Mouse (Mus musculus) heart, embryonic 13.5 days (tissue): ENCODE data around the gene Fam69a. TPM values are rescaled to one million over a fixed set of nuclear protein-coding genes. Genes with fewer than 3 reads are reported as not detected.
"Not testable (repeated sequence)": the region's sequence is repeated elsewhere in the genome, so short reads cannot be mapped to it uniquely, and the experiment has no call there.

Experiments used
- ATAC-seq: fragments of 200-750 bp; cut with Nextera tagmentation; 2 replicates; pipeline ENCODE4 v1.8.0; 2017; ENCODE audit warnings: moderate TSS enrichment; ENCODE audit not compliant: insufficient number of reproducible peaks, low FRiP score, low TSS enrichment; ENCODE audit errors: extremely low read depth
- H3K27ac ChIP-seq: fragments of 300-500 bp; sonication (generic); replicated peaks from 2 replicates; pipeline ENCODE4 v1.5.1; 2015; ENCODE audit warnings: moderate library complexity, mild to moderate bottlenecking, inconsistent platforms
- H3K27me3 ChIP-seq: fragments of 300-500 bp; sonication (generic); replicated peaks from 2 replicates; pipeline ENCODE4 v1.6.1; 2015; ENCODE audit warnings: mild to moderate bottlenecking, inconsistent platforms
- H3K36me3 ChIP-seq: fragments of 300-500 bp; sonication (generic); 2 replicates; pipeline ENCODE4 v1.6.1; 2015; ENCODE audit warnings: mild to moderate bottlenecking, inconsistent platforms
- H3K4me1 ChIP-seq: fragments of 300-500 bp; sonication (generic); 2 replicates; pipeline ENCODE4 v1.6.1; 2015; ENCODE audit warnings: inconsistent platforms
- H3K4me2 ChIP-seq: fragments of 300-500 bp; sonication (generic); 2 replicates; pipeline ENCODE4 v1.6.1; 2015; ENCODE audit warnings: inconsistent platforms, mild to moderate bottlenecking, moderate library complexity
- H3K4me3 ChIP-seq: fragments of 300-500 bp; sonication (generic); 2 replicates; pipeline ENCODE4 v1.5.1; 2015; ENCODE audit warnings: moderate library complexity, mild to moderate bottlenecking, inconsistent platforms
- H3K9ac ChIP-seq: fragments of 300-500 bp; sonication (generic); 2 replicates; pipeline ENCODE4 v1.6.1; 2015; ENCODE audit warnings: inconsistent platforms, mild to moderate bottlenecking, moderate library complexity
- H3K9me3 ChIP-seq: fragments of 300-500 bp; sonication (generic); 2 replicates; pipeline ENCODE4 v1.6.1; 2016; ENCODE audit warnings: inconsistent platforms
- WGBS: fragments of 180-500 bp; shearing (Covaris S2); methylation state at CpG from one replicate; pipeline ENCODE4 v1.1.7; 2015; ENCODE audit warnings: mixed read lengths; 5-methylcytosine and 5-hydroxymethylcytosine counted together
- polyA plus RNA-seq: library from polyadenylated mRNA; unstranded; fragments of >200 nt; fragmentation: Nextera tagmentation; extraction: Ambion mirVana; gene quantifications from 2 replicates; pipeline ENCODE4 v1.2.1, GENCODE M21; 2015

Fam69a gene
- polyA plus RNA-seq, 1 experiment from 2014 or later, result 17.9 TPM

DNA sequence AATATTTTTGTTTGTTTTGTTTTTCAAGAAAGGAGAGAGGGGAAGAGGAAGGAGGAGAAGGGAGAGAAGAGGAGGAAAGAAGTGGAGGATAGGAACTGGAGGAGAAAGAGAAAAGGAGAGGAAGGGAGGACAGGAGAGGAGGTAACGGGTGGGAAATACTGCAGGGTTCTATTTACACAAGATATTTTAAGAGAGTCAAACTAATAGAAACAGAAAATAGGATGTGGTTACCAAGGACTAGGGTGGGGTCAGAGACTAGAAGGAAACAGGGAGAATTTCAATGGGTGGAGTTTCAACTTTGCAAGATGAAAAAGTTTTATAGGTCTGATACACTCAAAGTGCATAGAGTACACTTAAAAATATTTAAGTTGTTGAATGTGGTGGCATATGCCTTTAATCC, 7.0 kb downstream of the Fam69a start:
- no peak overlapping the region for H3K9ac ChIP-seq
- H3K4me2 ChIP-seq, result no peak overlapping the region
- H3K36me3 ChIP-seq, result no peaks in the 10 kb centered on the region
- no peak for ATAC-seq
- H3K4me3 ChIP-seq, result no peak overlapping the region
- WGBS, result 82% methylated on average over 1 of the region's 1 CpGs
- H3K4me1 ChIP-seq, result peaks cover 17% of the 10 kb centered on the region; the same call in 1 of the 2 replicates
- no peaks in the 10 kb centered on the region for H3K9me3 ChIP-seq
- H3K27ac ChIP-seq, result no peak overlapping the region
- no peaks in the 10 kb centered on the region for H3K27me3 ChIP-seq

DNA sequence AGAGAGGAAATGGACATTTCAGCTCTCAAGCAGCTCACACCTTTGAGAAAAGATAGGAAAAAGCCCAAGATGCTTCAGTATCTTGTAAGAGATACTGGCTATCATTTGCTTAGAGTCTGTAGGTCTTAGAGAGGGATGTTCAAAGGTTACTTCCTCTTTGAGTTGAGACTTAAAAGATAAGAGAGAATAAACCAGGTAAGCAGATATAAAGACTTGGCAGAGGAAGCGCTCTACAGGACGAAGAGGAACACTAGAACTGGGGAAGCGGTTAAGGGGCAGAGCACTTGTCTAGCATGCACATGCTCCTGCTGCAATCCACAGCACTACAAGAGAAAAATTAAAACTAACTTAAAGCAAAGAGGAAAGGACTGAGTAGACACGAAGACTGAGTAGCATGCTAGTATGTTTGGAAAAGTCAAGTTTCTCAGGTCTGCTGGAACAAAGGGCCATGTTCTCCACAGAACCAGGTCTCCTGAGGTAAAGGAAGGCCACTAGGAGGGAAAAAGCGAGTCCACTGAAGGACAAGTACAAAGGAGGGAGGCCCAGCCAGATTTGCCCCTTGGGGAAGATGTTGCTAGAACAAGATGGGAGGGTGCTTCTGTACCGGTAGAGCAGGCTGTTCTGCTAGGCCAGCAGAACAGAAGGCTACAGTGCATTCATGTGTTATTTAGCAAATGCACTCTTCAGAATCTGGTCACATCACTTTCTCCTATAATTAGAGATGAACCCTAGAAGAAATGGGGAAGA, 8.4 kb downstream of the Fam69a start:
- H3K9me3 ChIP-seq, result no peaks in the 10 kb centered on the region
- peaks cover 18% of the 10 kb centered on the region for H3K4me1 ChIP-seq
- no peak for ATAC-seq
- 73% methylated on average over 6 of the region's 6 CpGs for WGBS
- H3K27me3 ChIP-seq, result no peaks in the 10 kb centered on the region
- H3K27ac ChIP-seq, result no peak overlapping the region
- H3K4me3 ChIP-seq, result no peak overlapping the region
- no peaks in the 10 kb centered on the region for H3K36me3 ChIP-seq
- H3K4me2 ChIP-seq, result no peak overlapping the region
- no peak overlapping the region for H3K9ac ChIP-seq

DNA sequence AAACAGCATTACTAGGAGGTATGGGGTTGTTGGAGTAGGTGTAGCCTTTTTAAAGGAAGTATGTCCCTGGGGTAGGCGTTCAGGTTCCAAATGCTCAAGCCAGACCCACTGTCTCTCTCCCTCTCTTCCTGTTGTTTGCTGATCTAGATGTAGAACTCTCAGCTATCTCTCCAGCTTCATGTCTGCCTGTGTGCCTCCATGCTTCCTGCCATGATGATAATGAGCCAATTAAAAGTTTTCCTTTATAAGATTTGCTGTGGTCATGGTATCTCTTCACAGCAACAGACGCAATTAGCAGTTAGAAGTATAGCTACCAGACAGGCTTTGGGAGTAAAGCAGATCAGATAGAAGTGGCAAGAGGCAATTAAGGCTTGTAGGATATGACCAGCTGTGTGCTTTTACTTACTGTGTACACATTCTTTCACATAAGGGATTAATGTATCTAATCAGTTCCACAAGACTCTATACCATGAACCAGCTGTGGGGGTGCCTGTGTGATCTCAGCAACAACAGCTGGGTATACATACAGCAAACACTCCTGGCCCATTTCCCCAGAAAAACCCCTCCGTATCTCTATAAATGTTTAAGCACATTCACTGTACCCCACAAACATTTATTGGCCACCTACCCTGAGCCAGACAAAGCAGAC, 9.1 kb downstream of the Fam69a start:
- H3K27ac ChIP-seq, result no peak overlapping the region
- no peaks in the 10 kb centered on the region for H3K36me3 ChIP-seq
- H3K9ac ChIP-seq, result no peak overlapping the region
- H3K4me2 ChIP-seq, result no peak overlapping the region
- no peaks in the 10 kb centered on the region for H3K27me3 ChIP-seq
- no peak for ATAC-seq
- 63% methylated on average over 3 of the region's 3 CpGs for WGBS
- no peak overlapping the region for H3K4me3 ChIP-seq
- peaks cover 25% of the 10 kb centered on the region for H3K4me1 ChIP-seq
- no peaks in the 10 kb centered on the region for H3K9me3 ChIP-seq

DNA sequence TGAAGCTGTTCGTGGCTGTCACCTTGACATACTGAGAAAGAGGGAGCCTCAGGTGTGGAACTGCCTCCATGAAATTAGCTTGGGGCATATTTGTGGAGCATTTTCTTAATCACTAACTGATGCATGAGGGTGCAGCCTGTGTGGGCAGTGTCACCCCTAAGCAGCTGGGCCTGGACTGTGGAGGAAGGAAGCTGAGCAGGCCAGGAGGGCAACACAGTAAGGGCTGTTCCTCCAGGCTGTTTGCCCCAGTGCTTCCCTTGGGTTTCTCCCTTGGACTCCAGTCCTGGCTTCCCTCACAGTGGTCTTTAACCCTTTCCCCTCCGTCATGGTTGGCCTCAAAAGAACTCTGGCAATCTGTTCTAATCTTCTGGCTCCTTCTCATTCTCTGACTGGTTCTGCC, 13.6 kb downstream of the Fam69a start:
- ATAC-seq, result no peak

DNA sequence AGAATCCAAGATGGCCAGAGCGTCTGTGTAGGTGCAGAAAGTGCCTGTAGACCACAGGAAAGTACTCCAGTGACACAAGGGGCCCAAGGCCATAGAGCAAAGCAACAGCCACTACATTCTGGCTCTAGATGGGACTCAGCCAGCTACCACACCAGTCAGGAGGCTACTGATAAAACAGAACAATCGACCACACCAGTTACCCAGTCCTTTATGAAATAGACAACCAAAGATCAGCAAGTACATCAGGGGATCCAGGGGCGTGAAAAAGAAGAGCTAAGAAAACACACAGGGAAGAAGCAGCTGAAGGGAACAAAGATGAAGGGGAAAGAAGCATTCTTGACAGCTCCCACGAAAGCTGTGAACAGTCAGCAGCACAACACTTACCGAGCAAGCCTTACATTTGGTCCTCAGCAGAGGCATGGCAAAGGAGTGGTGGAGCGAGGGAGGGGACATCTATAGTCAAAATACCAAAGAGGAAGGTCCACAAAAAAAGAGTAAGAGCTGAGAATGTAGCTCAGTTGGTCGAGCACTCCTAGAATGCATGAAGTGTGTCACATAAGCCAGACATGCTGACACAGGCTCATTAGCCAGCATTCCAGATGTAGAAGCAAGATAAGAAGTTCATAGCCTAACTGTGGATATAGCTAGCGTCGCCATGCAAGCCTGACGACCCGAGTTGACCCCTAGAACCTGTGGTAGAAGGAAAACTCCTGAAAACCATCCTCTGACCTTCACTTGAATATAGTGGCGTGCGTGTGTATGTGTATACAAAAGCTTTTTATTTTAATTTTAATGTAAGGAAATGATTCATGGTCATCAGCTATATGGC, 14.2 kb downstream of the Fam69a start:
- Histone ChIP-seq H3K9me3 (no peaks in the 10 kb centered on the region), H3K4me3 (no peak overlapping the region), H3K27me3 (no peaks in the 10 kb centered on the region), H3K9ac (no peak overlapping the region), H3K4me1 (peaks cover 21% of the 10 kb centered on the region), H3K27ac (no peak overlapping the region), H3K4me2 (no peak overlapping the region), H3K36me3 (no peaks in the 10 kb centered on the region)
- WGBS, result 44% methylated on average over 13 of the region's 13 CpGs
- no peak for ATAC-seq

More for the DNA sequence above, 13.6 kb downstream of the Fam69a start:
- Histone ChIP-seq H3K27ac (no peak overlapping the region), H3K4me2 (no peak overlapping the region), H3K36me3 (no peaks in the 10 kb centered on the region), H3K4me1 (peaks cover 27% of the 10 kb centered on the region), H3K9ac (no peak overlapping the region), H3K27me3 (no peaks in the 10 kb centered on the region), H3K4me3 (no peak overlapping the region), H3K9me3 (no peaks in the 10 kb centered on the region)
- 56% methylated on average over 2 of the region's 2 CpGs for WGBS

DNA sequence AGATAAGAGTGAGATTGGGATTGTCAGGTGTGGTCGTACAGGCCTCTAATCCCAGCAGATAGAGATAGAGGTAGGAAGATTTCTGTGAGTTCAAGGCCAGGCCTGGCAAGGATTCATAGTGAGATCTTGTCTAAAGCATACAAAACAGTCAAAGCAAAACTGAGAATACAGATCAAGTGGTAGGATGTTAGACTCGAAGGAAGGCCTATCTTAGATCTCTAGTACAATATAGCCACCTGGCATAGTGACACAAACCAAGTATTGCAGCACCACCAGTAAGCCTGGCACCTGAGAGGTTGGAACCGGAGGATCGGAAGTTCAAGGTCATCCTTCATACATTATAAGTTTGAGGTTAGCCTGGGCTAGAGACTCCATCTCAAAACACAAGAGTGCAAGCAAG, 15.8 kb downstream of the Fam69a start:
- H3K9me3 ChIP-seq, result no peaks in the 10 kb centered on the region
- no peak overlapping the region for H3K9ac ChIP-seq
- ATAC-seq, result no peak
- no peaks in the 10 kb centered on the region for H3K36me3 ChIP-seq
- H3K4me2 ChIP-seq, result no peak overlapping the region
- no peak overlapping the region for H3K27ac ChIP-seq
- 78% methylated on average over 4 of the region's 4 CpGs for WGBS
- no peaks in the 10 kb centered on the region for H3K27me3 ChIP-seq
- peaks cover 26% of the 10 kb centered on the region for H3K4me1 ChIP-seq
- H3K4me3 ChIP-seq, result no peak overlapping the region

DNA sequence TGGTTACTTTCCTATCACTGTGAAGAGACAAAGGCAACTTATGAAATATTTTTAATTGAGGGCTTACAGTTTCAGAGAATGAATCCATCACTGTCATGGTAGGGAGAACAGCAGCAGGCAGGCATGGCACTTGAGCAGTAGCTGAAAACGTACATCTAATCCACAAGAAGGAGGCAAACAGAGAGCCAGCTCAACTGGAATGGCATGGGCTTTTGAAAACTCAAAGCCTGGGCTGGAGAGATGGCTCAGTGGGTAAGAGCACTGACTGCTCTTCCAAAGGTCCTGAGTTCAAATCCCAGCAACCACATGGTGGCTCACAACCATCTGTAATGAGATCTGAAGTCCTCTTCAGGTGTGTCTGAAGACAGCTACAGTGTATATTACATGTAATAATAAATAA, 17.1 kb downstream of the Fam69a start:
- not testable (repeated sequence) for H3K9ac ChIP-seq, H3K4me3 ChIP-seq, H3K36me3 ChIP-seq, H3K4me2 ChIP-seq, H3K27me3 ChIP-seq, ATAC-seq, H3K27ac ChIP-seq, H3K9me3 ChIP-seq
- H3K4me1 ChIP-seq, result peaks cover 35% of the 10 kb centered on the region
- WGBS, result 81% methylated on average over 1 of the region's 1 CpGs

DNA sequence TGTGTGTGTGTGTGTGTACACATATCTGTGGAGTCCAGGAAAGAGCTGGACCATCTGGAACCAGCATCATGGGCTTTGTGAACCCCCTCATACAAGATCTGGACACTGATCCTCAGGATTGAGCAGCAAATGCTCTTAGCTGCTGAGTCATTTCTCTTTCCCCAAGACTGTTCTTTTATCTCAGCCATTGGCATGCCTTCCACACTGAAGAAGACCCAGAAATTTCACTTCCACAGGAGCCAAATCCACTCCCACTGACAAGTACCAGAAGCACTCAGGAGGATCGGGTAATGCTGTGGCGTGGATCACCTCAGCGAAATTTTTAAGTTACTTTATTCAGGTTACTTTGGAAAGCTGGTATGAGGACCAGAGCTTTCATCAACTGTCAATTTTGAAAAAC, 18.8 kb downstream of the Fam69a start:
- H3K4me3 ChIP-seq, result no peak overlapping the region
- no peaks in the 10 kb centered on the region for H3K9me3 ChIP-seq
- ATAC-seq, result no peak
- peaks cover 30% of the 10 kb centered on the region for H3K4me1 ChIP-seq
- no peak overlapping the region for H3K27ac ChIP-seq
- no peak overlapping the region for H3K9ac ChIP-seq
- no peaks in the 10 kb centered on the region for H3K36me3 ChIP-seq
- 86% methylated on average over 3 of the region's 3 CpGs for WGBS
- no peaks in the 10 kb centered on the region for H3K27me3 ChIP-seq
- no peak overlapping the region for H3K4me2 ChIP-seq

DNA sequence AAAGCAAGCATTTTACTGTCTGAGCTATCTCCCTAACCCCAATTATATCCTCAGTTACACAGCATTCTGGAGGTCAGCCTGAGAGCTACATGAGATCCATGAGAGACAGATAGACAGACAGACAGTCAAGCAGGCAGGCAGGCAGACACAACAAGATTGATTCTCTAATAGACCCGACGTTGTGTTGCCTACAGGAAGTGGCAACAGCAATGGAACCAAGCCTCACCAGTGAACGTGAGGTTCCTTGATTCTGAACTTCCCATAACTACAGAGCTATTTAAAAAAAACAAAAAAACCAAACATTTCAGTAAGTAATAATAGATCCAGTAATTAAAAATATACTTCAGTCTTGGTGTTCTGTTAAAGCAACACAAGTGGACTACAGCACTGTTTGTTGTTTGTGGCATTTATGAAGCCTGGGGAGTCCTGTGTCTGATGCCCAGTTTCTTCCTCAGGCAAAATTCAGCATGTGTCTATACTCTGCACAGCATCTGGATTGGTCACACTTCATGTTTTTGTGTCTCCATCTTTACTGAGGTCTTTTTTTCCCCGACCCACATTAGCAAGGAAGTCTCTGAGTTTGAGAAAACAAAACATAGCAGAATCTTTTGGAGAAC, 19.9 kb downstream of the Fam69a start:
- no peaks in the 10 kb centered on the region for H3K9me3 ChIP-seq
- H3K4me2 ChIP-seq, result no peak overlapping the region
- H3K27ac ChIP-seq, result no peak overlapping the region
- no peaks in the 10 kb centered on the region for H3K27me3 ChIP-seq
- H3K4me3 ChIP-seq, result no peak overlapping the region
- 57% methylated on average over 4 of the region's 4 CpGs for WGBS
- no peak for ATAC-seq
- no peak overlapping the region for H3K9ac ChIP-seq
- H3K36me3 ChIP-seq, result no peaks in the 10 kb centered on the region
- H3K4me1 ChIP-seq, result peaks cover 27% of the 10 kb centered on the region

DNA sequence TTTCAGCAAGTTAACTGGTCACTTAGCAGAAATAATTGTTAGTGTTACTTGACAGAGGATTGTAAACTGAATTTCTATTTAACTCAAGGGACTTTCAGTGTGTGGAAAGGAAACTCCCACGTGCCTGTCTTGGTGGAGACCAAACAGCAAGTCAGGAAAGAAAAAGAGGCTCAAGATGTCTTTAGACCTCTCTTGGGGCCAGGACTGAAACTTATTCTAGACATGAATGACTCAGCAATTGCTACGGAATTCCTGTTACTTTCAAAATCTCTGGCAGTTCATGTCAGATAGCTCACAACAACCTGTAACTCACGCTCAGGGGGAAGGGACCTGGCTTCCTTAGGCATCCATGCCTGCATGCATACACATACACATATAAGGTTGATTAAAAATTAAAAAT, 20.7 kb downstream of the Fam69a start:
- Histone ChIP-seq H3K4me3 (no peak overlapping the region), H3K4me2 (no peak overlapping the region), H3K4me1 (peaks cover 33% of the 10 kb centered on the region), H3K27me3 (no peaks in the 10 kb centered on the region), H3K9ac (no peak overlapping the region), H3K9me3 (no peaks in the 10 kb centered on the region), H3K27ac (no peak overlapping the region), H3K36me3 (no peaks in the 10 kb centered on the region)
- no peak for ATAC-seq
- 27% methylated on average over 3 of the region's 3 CpGs for WGBS

DNA sequence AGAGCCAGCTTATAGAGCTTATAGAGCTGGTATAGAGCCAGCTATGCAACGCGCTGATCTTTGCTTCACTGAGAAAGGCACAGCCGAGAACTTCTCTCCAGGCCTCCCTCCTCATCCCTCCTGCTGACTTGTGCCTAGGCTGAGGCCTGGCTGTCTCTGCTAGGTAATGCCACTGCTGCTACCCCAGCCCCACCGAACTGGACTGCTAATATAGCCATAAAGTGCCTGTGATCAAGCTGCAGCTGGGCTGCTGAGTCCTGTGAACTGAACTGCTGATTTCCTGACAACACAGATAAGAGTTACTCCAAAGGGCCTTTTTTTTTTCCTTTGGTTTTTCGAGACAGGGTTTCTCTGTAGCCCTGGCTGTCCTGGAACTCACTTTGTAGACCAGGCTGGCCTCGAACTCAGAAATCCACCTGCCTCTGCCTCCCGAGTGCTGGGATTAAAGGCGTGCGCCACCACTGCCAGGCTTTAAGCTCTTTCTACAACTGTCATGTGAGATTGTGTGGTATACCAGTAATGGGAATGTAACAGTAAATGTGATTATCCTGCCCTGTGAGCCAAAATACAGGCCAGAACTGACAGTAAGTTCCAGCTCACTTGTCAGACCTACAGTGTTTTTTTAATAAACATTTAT, 21.4 kb downstream of the Fam69a start:
- H3K36me3 ChIP-seq, result no peaks in the 10 kb centered on the region
- H3K4me1 ChIP-seq, result peaks cover 39% of the 10 kb centered on the region
- WGBS, result 69% methylated on average over 9 of the region's 9 CpGs
- ATAC-seq, result no peak
- H3K27ac ChIP-seq, result no peak overlapping the region
- no peak overlapping the region for H3K4me3 ChIP-seq
- no peaks in the 10 kb centered on the region for H3K9me3 ChIP-seq
- no peaks in the 10 kb centered on the region for H3K27me3 ChIP-seq
- no peak overlapping the region; the same call in 1 of the 2 replicates for H3K9ac ChIP-seq
- H3K4me2 ChIP-seq, result no peak overlapping the region
